Mouse (Mus musculus) heart, embryonic 13.5 days (tissue): ENCODE measurements around the gene Usp22. TPM values are rescaled to one million over a fixed set of nuclear protein-coding genes. Genes with fewer than 3 reads are reported as not detected.
"Not testable (repeated sequence)": the region's sequence is repeated elsewhere in the genome, so short reads cannot be mapped to it uniquely, and the experiment has no call there.

Experiments
- ATAC-seq: fragments of 200-750 bp; cut with Nextera tagmentation; 2 replicates; pipeline ENCODE4 v1.8.0; 2017; ENCODE audit warnings: moderate TSS enrichment; ENCODE audit not compliant: insufficient number of reproducible peaks, low FRiP score, low TSS enrichment; ENCODE audit errors: extremely low read depth
- H3K27ac ChIP-seq: fragments of 300-500 bp; sonication (generic); replicated peaks from 2 replicates; pipeline ENCODE4 v1.5.1; 2015; ENCODE audit warnings: moderate library complexity, mild to moderate bottlenecking, inconsistent platforms
- H3K27me3 ChIP-seq: fragments of 300-500 bp; sonication (generic); replicated peaks from 2 replicates; pipeline ENCODE4 v1.6.1; 2015; ENCODE audit warnings: mild to moderate bottlenecking, inconsistent platforms
- H3K36me3 ChIP-seq: fragments of 300-500 bp; sonication (generic); 2 replicates; pipeline ENCODE4 v1.6.1; 2015; ENCODE audit warnings: mild to moderate bottlenecking, inconsistent platforms
- H3K4me1 ChIP-seq: fragments of 300-500 bp; sonication (generic); 2 replicates; pipeline ENCODE4 v1.6.1; 2015; ENCODE audit warnings: inconsistent platforms
- H3K4me2 ChIP-seq: fragments of 300-500 bp; sonication (generic); 2 replicates; pipeline ENCODE4 v1.6.1; 2015; ENCODE audit warnings: inconsistent platforms, mild to moderate bottlenecking, moderate library complexity
- H3K4me3 ChIP-seq: fragments of 300-500 bp; sonication (generic); 2 replicates; pipeline ENCODE4 v1.5.1; 2015; ENCODE audit warnings: moderate library complexity, mild to moderate bottlenecking, inconsistent platforms
- H3K9ac ChIP-seq: fragments of 300-500 bp; sonication (generic); 2 replicates; pipeline ENCODE4 v1.6.1; 2015; ENCODE audit warnings: inconsistent platforms, mild to moderate bottlenecking, moderate library complexity
- H3K9me3 ChIP-seq: fragments of 300-500 bp; sonication (generic); 2 replicates; pipeline ENCODE4 v1.6.1; 2016; ENCODE audit warnings: inconsistent platforms
- WGBS: fragments of 180-500 bp; shearing (Covaris S2); methylation state at CpG from one replicate; pipeline ENCODE4 v1.1.7; 2015; ENCODE audit warnings: mixed read lengths; 5-methylcytosine and 5-hydroxymethylcytosine counted together
- polyA plus RNA-seq: library from polyadenylated mRNA; unstranded; fragments of >200 nt; fragmentation: Nextera tagmentation; extraction: Ambion mirVana; gene quantifications from 2 replicates; pipeline ENCODE4 v1.2.1, GENCODE M21; 2015

Gene Usp22
- polyA plus RNA-seq, 1 experiment from 2014 or later, result 76.1 TPM

GRCm38 (mm10) chr11:61141693-61142092 is 33.2 kb downstream of the Usp22 start:
- WGBS, result 63% methylated on average over 2 of the region's 2 CpGs
- ATAC-seq, result no peak
- no peaks in the 10 kb centered on the region for H3K36me3 ChIP-seq
- peaks cover 19% of the 10 kb centered on the region for H3K4me1 ChIP-seq
- H3K4me3 ChIP-seq, result no peak overlapping the region
- H3K4me2 ChIP-seq, result no peak overlapping the region
- H3K27ac ChIP-seq, result no peak overlapping the region
- peaks cover 17% of the 10 kb centered on the region for H3K27me3 ChIP-seq
- H3K9me3 ChIP-seq, result no peaks in the 10 kb centered on the region
- no peak overlapping the region for H3K9ac ChIP-seq

GRCm38 (mm10) chr11:61132943-61133342 is 41.9 kb downstream of the Usp22 start:
- no peaks in the 10 kb centered on the region for H3K36me3 ChIP-seq
- no peak overlapping the region for H3K9ac ChIP-seq
- H3K9me3 ChIP-seq, result no peaks in the 10 kb centered on the region
- H3K4me1 ChIP-seq, result no peaks in the 10 kb centered on the region
- no peak overlapping the region for H3K27ac ChIP-seq
- H3K4me3 ChIP-seq, result no peak overlapping the region
- 73% methylated on average over 2 of the region's 2 CpGs for WGBS
- 0 out of 2 replicates have a peak, but pooled peaks cover 3% of the 10 kb centered on the region for H3K27me3 ChIP-seq
- H3K4me2 ChIP-seq, result no peak overlapping the region
- no peak for ATAC-seq

- not testable (repeated sequence) for H3K36me3 ChIP-seq, H3K4me1 ChIP-seq, H3K9me3 ChIP-seq, H3K4me3 ChIP-seq, H3K4me2 ChIP-seq, ATAC-seq, H3K27ac ChIP-seq, H3K27me3 ChIP-seq, H3K9ac ChIP-seq
- WGBS, result 75% methylated on average over 4 of the region's 4 CpGs
Observed at GRCm38 (mm10) chr11:61130646-61131045, 44.2 kb downstream of the Usp22 start.

- no peaks in the 10 kb centered on the region for H3K36me3 ChIP-seq
- no peaks in the 10 kb centered on the region for H3K4me1 ChIP-seq
- no peak overlapping the region for H3K4me2 ChIP-seq
- H3K4me3 ChIP-seq, result no peak overlapping the region
- H3K27ac ChIP-seq, result no peak overlapping the region
- H3K27me3 ChIP-seq, result 0 out of 2 replicates have a peak, but pooled peaks cover 3% of the 10 kb centered on the region
- no peak overlapping the region for H3K9ac ChIP-seq
- no peak for ATAC-seq
- no peaks in the 10 kb centered on the region for H3K9me3 ChIP-seq
- WGBS, result 36% methylated on average over 10 of the region's 10 CpGs
Observed at GRCm38 (mm10) chr11:61129305-61129704, 45.5 kb downstream of the Usp22 start.

- WGBS, result 83% methylated on average over 8 of the region's 8 CpGs
Observed at GRCm38 (mm10) chr11:61127421-61128055, 47.3 kb downstream of the Usp22 start.

GRCm38 (mm10) chr11:61126606-61127355 is 48.1 kb downstream of the Usp22 start, which contains the start of gene Tnfrsf13b:
Tnfrsf13b (plus strand) TSS chr11:61126755.
- Histone ChIP-seq H3K36me3 (no peaks in the 10 kb centered on the region), H3K4me2 (no peak within 1 kb of the TSS), H3K4me1 (no peaks in the 10 kb centered on the region), H3K9ac (no peak within 1 kb of the TSS), H3K27me3 (0 out of 2 replicates have a peak, but pooled peaks cover 3% of the 10 kb centered on the region), H3K27ac (no peak within 1 kb of the TSS), H3K4me3 (no peak within 1 kb of the TSS), H3K9me3 (no peaks in the 10 kb centered on the region)
- 80% methylated on average over 23 of the region's 23 CpGs for WGBS
- ATAC-seq, result no peak

More at GRCm38 (mm10) chr11:61127421-61128055, 47.3 kb downstream of the Usp22 start:
- ATAC-seq, result no peak
- no peak overlapping the region for H3K4me3 ChIP-seq
- H3K4me1 ChIP-seq, result no peaks in the 10 kb centered on the region
- no peaks in the 10 kb centered on the region for H3K9me3 ChIP-seq
- no peak overlapping the region for H3K9ac ChIP-seq
- no peak overlapping the region for H3K4me2 ChIP-seq
- H3K36me3 ChIP-seq, result no peaks in the 10 kb centered on the region
- 0 out of 2 replicates have a peak, but pooled peaks cover 3% of the 10 kb centered on the region for H3K27me3 ChIP-seq
- H3K27ac ChIP-seq, result no peak overlapping the region

GRCm38 (mm10) chr11:61125970-61126369 is 48.9 kb downstream of the Usp22 start:
- 78% methylated on average over 5 of the region's 5 CpGs for WGBS
- ATAC-seq, result no peak
- Histone ChIP-seq H3K27ac (no peak overlapping the region), H3K9ac (no peak overlapping the region), H3K27me3 (no peaks in the 10 kb centered on the region), H3K9me3 (no peaks in the 10 kb centered on the region), H3K4me2 (no peak overlapping the region), H3K4me3 (no peak overlapping the region), H3K36me3 (no peaks in the 10 kb centered on the region), H3K4me1 (no peaks in the 10 kb centered on the region)

GRCm38 (mm10) chr11:61123886-61124285 is 51.0 kb downstream of the Usp22 start:
- WGBS, result 66% methylated on average over 3 of the region's 3 CpGs
- H3K9me3 ChIP-seq, result no peaks in the 10 kb centered on the region
- H3K4me1 ChIP-seq, result no peaks in the 10 kb centered on the region
- ATAC-seq, result no peak
- H3K36me3 ChIP-seq, result no peaks in the 10 kb centered on the region
- no peak overlapping the region for H3K9ac ChIP-seq
- no peaks in the 10 kb centered on the region for H3K27me3 ChIP-seq
- H3K4me3 ChIP-seq, result no peak overlapping the region
- H3K4me2 ChIP-seq, result no peak overlapping the region
- H3K27ac ChIP-seq, result no peak overlapping the region

GRCm38 (mm10) chr11:61122769-61123288 is 52.0 kb downstream of the Usp22 start:
- Histone ChIP-seq H3K4me2 (no peak overlapping the region), H3K27ac (no peak overlapping the region), H3K27me3 (no peaks in the 10 kb centered on the region), H3K9me3 (no peaks in the 10 kb centered on the region), H3K4me3 (no peak overlapping the region), H3K4me1 (no peaks in the 10 kb centered on the region), H3K36me3 (no peaks in the 10 kb centered on the region), H3K9ac (no peak overlapping the region)
- no peak for ATAC-seq
- WGBS, result 82% methylated on average over 8 of the region's 8 CpGs

GRCm38 (mm10) chr11:61122283-61122768 is 52.5 kb downstream of the Usp22 start:
- Histone ChIP-seq H3K4me3 (no peak overlapping the region), H3K9ac (no peak overlapping the region), H3K36me3 (no peaks in the 10 kb centered on the region), H3K27ac (no peak overlapping the region), H3K9me3 (no peaks in the 10 kb centered on the region), H3K4me1 (no peaks in the 10 kb centered on the region), H3K4me2 (no peak overlapping the region), H3K27me3 (no peaks in the 10 kb centered on the region)
- 79% methylated on average over 9 of the region's 9 CpGs for WGBS
- no peak for ATAC-seq

- no peaks in the 10 kb centered on the region for H3K9me3 ChIP-seq
- whole genome bisulfite sequencing, result 68% methylated on average over 3 of the region's 3 CpGs
- no peaks in the 10 kb centered on the region for H3K36me3 ChIP-seq
- ATAC-seq, result no peak
- no peak overlapping the region for H3K4me2 ChIP-seq
- H3K27me3 ChIP-seq, result no peaks in the 10 kb centered on the region
- H3K4me3 ChIP-seq, result no peak overlapping the region
- no peaks in the 10 kb centered on the region for H3K4me1 ChIP-seq
- H3K27ac ChIP-seq, result no peak overlapping the region
- H3K9ac ChIP-seq, result no peak overlapping the region
Observed at GRCm38 (mm10) chr11:61119996-61120583, 54.8 kb downstream of the Usp22 start.
